Mouse (Mus musculus): ENCODE results near the gene Gm45785.

DNA sequence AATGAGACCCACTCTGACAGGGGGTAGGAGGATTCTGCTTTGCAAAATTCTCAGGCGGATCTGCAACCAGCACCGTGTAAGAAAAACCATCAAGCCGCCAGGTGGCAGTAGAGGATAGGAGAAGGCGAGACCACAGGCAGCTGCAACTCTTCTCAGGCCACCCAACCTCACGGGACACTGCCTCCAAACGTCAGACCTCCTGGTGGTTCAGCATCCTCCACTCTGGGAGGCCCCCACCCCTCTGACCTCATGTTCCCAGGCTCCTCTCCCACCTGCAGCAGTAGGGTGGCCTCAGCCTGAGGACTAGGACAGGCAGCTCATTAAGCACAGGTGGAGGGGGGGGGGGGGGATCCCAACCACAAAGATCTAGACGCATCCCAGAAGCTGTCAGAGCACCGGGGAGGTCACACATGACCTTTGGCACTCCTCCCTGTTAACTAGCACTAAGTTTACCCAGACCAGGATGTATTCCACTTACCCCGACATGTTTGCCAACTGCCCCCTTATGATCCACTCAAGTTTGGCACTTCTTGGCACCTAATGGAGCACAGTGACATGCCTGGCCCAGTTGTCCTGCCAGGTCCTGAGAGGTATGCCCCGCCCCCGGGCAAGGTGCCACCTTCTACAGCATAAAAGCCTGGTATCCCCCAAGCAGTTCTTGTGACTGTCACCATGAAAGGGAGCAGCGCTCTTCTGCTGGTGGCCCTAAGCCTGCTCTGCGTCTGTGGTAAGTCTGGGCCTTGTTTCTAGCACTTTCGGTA lies 11.0 kb downstream of the Gm45785 start, which contains the start of gene Scgb1c1:
- TF ChIP-seq CTCF (IDR thresholded peaks at IDR 0.05) (peak; percentile 93), EP300 (IDR thresholded peaks at IDR 0.05) (peak; percentile 67)

Data from lung, postnatal 0 days (tissue).